Mouse (Mus musculus) cortical plate, adult 2 months (tissue): ENCODE results near the gene Zbp1.
A peak's percentile ranks its signal among the peaks of the same experiment; 100 is the strongest.

Experiments
- CTCF ChIP-seq: fragments of 200-500 bp; IDR thresholded peaks from 2 replicates; pipeline ENCODE4 v1.5.1; 2011; ENCODE audit warnings: mild to moderate bottlenecking, control low read depth, low read length; ENCODE audit not compliant: insufficient read depth; ENCODE audit errors: extremely low read depth
- POLR2A ChIP-seq: fragments of 200-500 bp; IDR thresholded peaks from 2 replicates; pipeline ENCODE4 v1.6.1; 2011; ENCODE audit warnings: mild to moderate bottlenecking, low read length, control low read depth; ENCODE audit not compliant: insufficient read depth; ENCODE audit errors: extremely low read depth

DNA sequence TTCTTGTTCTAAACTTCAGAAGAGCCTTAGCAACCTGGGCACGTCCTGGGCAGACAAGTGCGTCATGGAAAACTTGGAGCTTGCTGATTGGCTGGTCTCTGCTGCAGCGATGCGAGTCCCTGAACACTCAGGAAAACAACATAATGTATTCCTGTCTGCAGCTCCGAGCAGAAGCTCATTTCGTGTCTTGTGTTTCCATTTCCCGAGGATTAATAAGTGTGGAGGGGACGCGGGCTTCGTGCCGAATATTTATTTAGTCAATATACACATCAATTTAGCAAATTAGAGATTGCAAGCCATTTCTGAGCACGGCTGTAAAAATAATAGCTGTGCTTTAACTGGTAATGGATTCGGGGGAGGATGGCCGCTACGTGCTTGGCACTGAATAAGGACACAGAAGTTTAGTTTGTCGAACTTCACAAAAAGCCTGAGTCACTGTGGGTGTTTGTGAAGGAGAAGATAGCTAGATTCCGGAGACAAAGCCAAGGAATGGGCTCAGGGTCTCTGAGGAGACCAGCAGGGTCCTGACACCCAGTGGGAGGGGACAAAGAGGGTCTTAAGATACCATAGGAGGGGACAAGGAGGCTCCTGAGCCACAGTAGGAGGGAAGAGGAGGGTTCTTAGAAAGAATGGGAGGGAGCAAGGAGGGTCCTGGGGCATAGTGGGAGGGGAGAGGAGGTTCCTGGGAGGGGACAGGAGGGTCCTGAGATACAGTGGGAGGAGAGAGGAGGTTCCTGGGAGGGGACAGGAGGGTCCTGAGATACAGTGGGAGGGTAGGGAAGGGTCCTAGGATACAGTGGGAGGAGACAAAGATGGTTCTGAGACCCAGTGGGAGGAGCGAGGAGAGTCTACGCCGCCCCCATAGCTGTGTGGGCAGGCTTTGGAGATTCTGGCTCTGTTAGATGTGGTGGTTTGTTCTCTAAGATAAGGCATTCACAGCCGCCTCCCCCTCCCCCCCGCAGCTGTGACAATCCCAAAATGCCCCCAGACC is 44.9 kb downstream of the Zbp1 start:
- TF ChIP-seq CTCF, result no peak
- TF ChIP-seq POLR2A, result peak; percentile 66
